ENCODE assay signal across 22 mouse cellular contexts in genomic region chr2:25884756-25885155, GRCm38 (mm10).
"Had no signal": no experiment of that assay in that cellular context is flagged by ENCODE, and none has a peak within 500 bp of the region (broad histone marks: within the 10 kb centered on the region; RNA-seq: fewer than 3 reads in every experiment).

No protein-coding gene starts in this region.

- DNase-seq: heart, postnatal 10 days; heart, postnatal 14 days; heart, postnatal 36 days; heart, postnatal 4 days; kidney, adult 11 months; kidney, adult 18-20 months; kidney, adult 2 months; kidney, adult 8-10 months; kidney, adult 9 months; kidney, postnatal 10 days; kidney, postnatal 14 days; kidney, postnatal 25 days; kidney, postnatal 36 days; kidney, postnatal 4 days; layer of hippocampus, adult 9-11 months; layer of hippocampus, postnatal 36 days had no signal

- ATAC-seq: hindbrain, embryonic 16.5 days; hindbrain, postnatal 0 days; inflammation-experienced regulatory T-cells, adult 6 months; intestine, embryonic 15.5 days; intestine, embryonic 16.5 days; intestine, postnatal 0 days had no signal
